Mouse (Mus musculus): Measurements from ENCODE around the gene Atg10. TPM values are rescaled to one million over a fixed set of nuclear protein-coding genes. Genes with fewer than 3 reads are reported as not detected.
"Not testable (repeated sequence)": the region's sequence is repeated elsewhere in the genome, so short reads cannot be mapped to it uniquely, and the experiment has no call there.

Atg10 gene
- polyA plus RNA-seq, 1 experiment from 2014 or later = 13.6 TPM

- Histone ChIP-seq H3K4me2 (ENCODE audit: low read depth, severe bottlenecking) (no peak overlapping the region), H3K9ac (ENCODE audit: low read length) (no peak overlapping the region), H3K4me3 (ENCODE audit: low read depth, low read length) (no peak overlapping the region), H3K27me3 (ENCODE audit: control insufficient read depth, insufficient read depth, low read length) (no peaks in the 10 kb centered on the region), H3K36me3 (ENCODE audit: control insufficient read depth, insufficient read depth, low read length) (peaks cover 14% of the 10 kb centered on the region), H3K4me1 (ENCODE audit: control insufficient read depth, insufficient read depth, low read length) (no peaks in the 10 kb centered on the region), H3K9me3 (ENCODE audit: control insufficient read depth, low read length) (no peaks in the 10 kb centered on the region), H3K27ac (replicated peaks; ENCODE audit: low read depth, low read length) (no peak overlapping the region)
- DNase-seq (ENCODE audit: low spot score) = peak; percentile 22
- ATAC-seq (ENCODE audit: insufficient number of reproducible peaks, low FRiP score, low TSS enrichment, low read depth) = no peak
- WGBS = 86% methylated on average over 7 of the region's 7 CpGs
Measured at GRCm38 (mm10) chr13:90926125-90926765, 297.5 kb downstream of the Atg10 start.

- WGBS = 96% methylated on average over 5 of the region's 5 CpGs
- ATAC-seq (ENCODE audit: insufficient number of reproducible peaks, low FRiP score, low TSS enrichment, low read depth) = no peak
- H3K36me3 ChIP-seq (ENCODE audit: control insufficient read depth, insufficient read depth, low read length) = peaks cover 14% of the 10 kb centered on the region
Measured at GRCm38 (mm10) chr13:90925191-90925590, 298.6 kb downstream of the Atg10 start.

GRCm38 (mm10) chr13:90924072-90924471, 299.7 kb downstream of the Atg10 start:
- 39% methylated on average over 9 of the region's 9 CpGs for WGBS
- Histone ChIP-seq H3K4me2 (ENCODE audit: low read depth, severe bottlenecking) (peak overlapping the region; percentile 69), H3K9me3 (ENCODE audit: control insufficient read depth, low read length) (no peaks in the 10 kb centered on the region), H3K9ac (ENCODE audit: low read length) (peak overlapping the region; percentile 98), H3K27me3 (ENCODE audit: control insufficient read depth, insufficient read depth, low read length) (no peaks in the 10 kb centered on the region), H3K27ac (replicated peaks; ENCODE audit: low read depth, low read length) (no peak overlapping the region), H3K4me3 (ENCODE audit: low read depth, low read length) (peak overlapping the region; percentile 93), H3K4me1 (ENCODE audit: control insufficient read depth, insufficient read depth, low read length) (no peaks in the 10 kb centered on the region), H3K36me3 (ENCODE audit: control insufficient read depth, insufficient read depth, low read length) (peaks cover 14% of the 10 kb centered on the region)
- DNase-seq (ENCODE audit: low spot score) = no peak
- ATAC-seq (ENCODE audit: insufficient number of reproducible peaks, low FRiP score, low TSS enrichment, low read depth) = no peak

More at GRCm38 (mm10) chr13:90925191-90925590, 298.6 kb downstream of the Atg10 start:
- H3K4me3 ChIP-seq (ENCODE audit: low read depth, low read length) = no peak overlapping the region
- no peaks in the 10 kb centered on the region for H3K27me3 ChIP-seq (ENCODE audit: control insufficient read depth, insufficient read depth, low read length)
- no peaks in the 10 kb centered on the region for H3K9me3 ChIP-seq (ENCODE audit: control insufficient read depth, low read length)
- no peak overlapping the region for H3K27ac ChIP-seq (replicated peaks; ENCODE audit: low read depth, low read length)
- H3K4me2 ChIP-seq (ENCODE audit: low read depth, severe bottlenecking) = no peak overlapping the region
- no peak overlapping the region for H3K9ac ChIP-seq (ENCODE audit: low read length)
- H3K4me1 ChIP-seq (ENCODE audit: control insufficient read depth, insufficient read depth, low read length) = no peaks in the 10 kb centered on the region
- DNase-seq (ENCODE audit: low spot score) = no peak

GRCm38 (mm10) chr13:90923617-90924016, 300.2 kb downstream of the Atg10 start:
- ATAC-seq (ENCODE audit: insufficient number of reproducible peaks, low FRiP score, low TSS enrichment, low read depth); H3K9me3 ChIP-seq (ENCODE audit: control insufficient read depth, low read length); DNase-seq (ENCODE audit: low spot score); H3K27me3 ChIP-seq (ENCODE audit: control insufficient read depth, insufficient read depth, low read length); H3K4me1 ChIP-seq (ENCODE audit: control insufficient read depth, insufficient read depth, low read length): not testable (repeated sequence)
- H3K4me3 ChIP-seq (ENCODE audit: low read depth, low read length) = peak overlapping the region; percentile 93
- H3K4me2 ChIP-seq (ENCODE audit: low read depth, severe bottlenecking) = peak overlapping the region; percentile 69
- H3K27ac ChIP-seq (replicated peaks; ENCODE audit: low read depth, low read length) = peak overlapping the region; percentile 47; the same call in 1 of the 2 replicates
- peaks cover 14% of the 10 kb centered on the region for H3K36me3 ChIP-seq (ENCODE audit: control insufficient read depth, insufficient read depth, low read length)
- H3K9ac ChIP-seq (ENCODE audit: low read length) = peak overlapping the region; percentile 98
- under 1% methylated on average over 13 of the region's 13 CpGs for WGBS

- H3K36me3 ChIP-seq (ENCODE audit: control insufficient read depth, insufficient read depth, low read length) = peaks cover 14% of the 10 kb centered on the region
- peak within 1 kb of the TSS; percentile 47; the same call in 1 of the 2 replicates for H3K27ac ChIP-seq (replicated peaks; ENCODE audit: low read depth, low read length)
- H3K9ac ChIP-seq (ENCODE audit: low read length) = peak within 1 kb of the TSS; percentile 98
- peak within 1 kb of the TSS; percentile 69 for H3K4me2 ChIP-seq (ENCODE audit: low read depth, severe bottlenecking)
- H3K4me1 ChIP-seq (ENCODE audit: control insufficient read depth, insufficient read depth, low read length) = no peaks in the 10 kb centered on the region
- no peaks in the 10 kb centered on the region for H3K9me3 ChIP-seq (ENCODE audit: control insufficient read depth, low read length)
- peak; percentile 93 for DNase-seq (ENCODE audit: low spot score)
- under 1% methylated on average over 57 of the region's 57 CpGs for WGBS
- no peaks in the 10 kb centered on the region for H3K27me3 ChIP-seq (ENCODE audit: control insufficient read depth, insufficient read depth, low read length)
- peak within 1 kb of the TSS; percentile 93 for H3K4me3 ChIP-seq (ENCODE audit: low read depth, low read length)
- peak; percentile 98 for ATAC-seq (ENCODE audit: insufficient number of reproducible peaks, low FRiP score, low TSS enrichment, low read depth)
Measured at GRCm38 (mm10) chr13:90922751-90923612, 300.8 kb downstream of the Atg10 start, which contains the start of gene Rps23. Rps23 (plus strand) TSS chr13:90922958.

GRCm38 (mm10) chr13:90914721-90915120, 309.0 kb downstream of the Atg10 start:
- ATAC-seq (ENCODE audit: insufficient number of reproducible peaks, low FRiP score, low TSS enrichment, low read depth) = no peak
- no peak overlapping the region for H3K27ac ChIP-seq (replicated peaks; ENCODE audit: low read depth, low read length)
- no peak overlapping the region for H3K4me2 ChIP-seq (ENCODE audit: low read depth, severe bottlenecking)
- H3K4me1 ChIP-seq (ENCODE audit: control insufficient read depth, insufficient read depth, low read length) = no peaks in the 10 kb centered on the region
- H3K27me3 ChIP-seq (ENCODE audit: control insufficient read depth, insufficient read depth, low read length) = no peaks in the 10 kb centered on the region
- no peak overlapping the region for H3K9ac ChIP-seq (ENCODE audit: low read length)
- H3K9me3 ChIP-seq (ENCODE audit: control insufficient read depth, low read length) = no peaks in the 10 kb centered on the region
- H3K36me3 ChIP-seq (ENCODE audit: control insufficient read depth, insufficient read depth, low read length) = no peaks in the 10 kb centered on the region
- 95% methylated on average over 4 of the region's 4 CpGs for WGBS
- DNase-seq (ENCODE audit: low spot score) = no peak
- H3K4me3 ChIP-seq (ENCODE audit: low read depth, low read length) = no peak overlapping the region

- Histone ChIP-seq H3K36me3 (ENCODE audit: control insufficient read depth, insufficient read depth, low read length) (no peaks in the 10 kb centered on the region), H3K4me1 (ENCODE audit: control insufficient read depth, insufficient read depth, low read length) (no peaks in the 10 kb centered on the region), H3K9me3 (ENCODE audit: control insufficient read depth, low read length) (no peaks in the 10 kb centered on the region), H3K9ac (ENCODE audit: low read length) (no peak overlapping the region), H3K27ac (replicated peaks; ENCODE audit: low read depth, low read length) (no peak overlapping the region), H3K27me3 (ENCODE audit: control insufficient read depth, insufficient read depth, low read length) (no peaks in the 10 kb centered on the region), H3K4me2 (ENCODE audit: low read depth, severe bottlenecking) (no peak overlapping the region), H3K4me3 (ENCODE audit: low read depth, low read length) (no peak overlapping the region)
- ATAC-seq (ENCODE audit: insufficient number of reproducible peaks, low FRiP score, low TSS enrichment, low read depth) = no peak
- DNase-seq (ENCODE audit: low spot score) = no peak
- WGBS = 63% methylated on average over 7 of the region's 7 CpGs
Measured at GRCm38 (mm10) chr13:90913675-90914192, 310.0 kb downstream of the Atg10 start.

Data from limb, embryonic 11.5 days (tissue).